Mouse (Mus musculus): ENCODE data around the gene Ankrd60. TPM values are rescaled to one million over a fixed set of nuclear protein-coding genes. Genes with fewer than 3 reads are reported as not detected.

The Ankrd60 gene
- polyA plus RNA-seq, 1 experiment from 2014 or later = not detected

DNA sequence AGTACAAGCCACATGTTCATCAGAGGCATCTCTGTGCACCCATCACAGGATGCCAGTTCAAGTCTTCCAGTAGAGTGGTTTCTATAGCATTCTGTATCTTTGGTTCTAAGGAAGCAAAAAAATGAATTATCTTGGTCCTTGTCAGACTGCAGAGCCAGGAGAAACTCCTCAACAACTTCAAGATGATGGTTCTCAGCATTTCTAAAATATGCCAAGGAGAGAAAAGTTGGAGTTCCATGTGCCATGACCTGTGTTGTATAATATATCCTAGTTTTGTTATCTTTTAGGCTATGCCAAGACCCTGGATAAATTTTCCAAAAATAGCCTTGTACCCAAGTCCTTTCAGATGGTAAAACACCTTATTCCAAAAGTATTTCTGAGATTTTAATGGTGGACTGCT, 2.9 kb upstream of the Ankrd60 start:
- H3K27ac ChIP-seq = no peak overlapping the region
- no peak overlapping the region for H3K9ac ChIP-seq
- ATAC-seq (ENCODE audit: low FRiP score) = no peak
- no peak overlapping the region for H3K4me2 ChIP-seq
- H3K27me3 ChIP-seq = peaks cover 53% of the 10 kb centered on the region
- peaks cover 16% of the 10 kb centered on the region for H3K4me1 ChIP-seq (replicated peaks)
- H3K4me3 ChIP-seq = no peak overlapping the region
- no peaks in the 10 kb centered on the region for H3K36me3 ChIP-seq
- H3K9me3 ChIP-seq = no peaks in the 10 kb centered on the region

GRCm38 (mm10) chr2:173578595-173578994, 430 bp upstream of the Ankrd60 start:
- ATAC-seq (ENCODE audit: low FRiP score) = peak; percentile 38
- 28% methylated on average over 8 of the region's 8 CpGs for WGBS
- Histone ChIP-seq H3K36me3 (no peaks in the 10 kb centered on the region), H3K27ac (no peak overlapping the region), H3K9me3 (no peaks in the 10 kb centered on the region), H3K27me3 (peaks cover 45% of the 10 kb centered on the region), H3K9ac (peak overlapping the region; percentile 72; the same call in 1 of the 2 replicates), H3K4me3 (peak overlapping the region; percentile 46), H3K4me1 (replicated peaks) (peaks cover 11% of the 10 kb centered on the region; the same call in 1 of the 2 replicates), H3K4me2 (peak overlapping the region; percentile 91)

DNA sequence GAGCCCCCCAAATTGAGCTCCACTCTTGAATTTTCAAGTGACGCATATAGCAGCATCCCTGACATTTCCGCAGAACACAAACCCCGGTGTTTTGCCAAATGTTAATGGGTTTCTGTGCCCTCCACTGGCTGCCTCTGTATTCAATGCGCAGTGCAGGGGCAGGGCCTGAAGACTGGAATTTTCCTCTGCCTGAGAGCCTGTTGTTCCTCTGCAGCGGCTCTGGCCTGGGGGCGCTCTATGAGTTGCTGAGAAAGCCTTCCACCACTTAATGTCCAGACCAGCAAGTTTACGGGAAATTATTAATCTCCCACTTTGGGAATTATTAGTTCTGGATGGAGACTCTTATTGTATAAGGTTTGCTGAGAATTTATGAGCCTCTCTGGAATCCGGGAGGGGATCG, 14.0 kb downstream of the Ankrd60 start:
- Histone ChIP-seq H3K4me3 (no peak overlapping the region), H3K27ac (no peak overlapping the region), H3K4me1 (replicated peaks) (peaks cover 4% of the 10 kb centered on the region), H3K27me3 (0 out of 2 replicates have a peak, but pooled peaks cover 8% of the 10 kb centered on the region), H3K9ac (no peak overlapping the region), H3K4me2 (no peak overlapping the region), H3K9me3 (no peaks in the 10 kb centered on the region), H3K36me3 (no peaks in the 10 kb centered on the region)
- WGBS = 61% methylated on average over 9 of the region's 9 CpGs
- no peak for ATAC-seq (ENCODE audit: low FRiP score)

DNA sequence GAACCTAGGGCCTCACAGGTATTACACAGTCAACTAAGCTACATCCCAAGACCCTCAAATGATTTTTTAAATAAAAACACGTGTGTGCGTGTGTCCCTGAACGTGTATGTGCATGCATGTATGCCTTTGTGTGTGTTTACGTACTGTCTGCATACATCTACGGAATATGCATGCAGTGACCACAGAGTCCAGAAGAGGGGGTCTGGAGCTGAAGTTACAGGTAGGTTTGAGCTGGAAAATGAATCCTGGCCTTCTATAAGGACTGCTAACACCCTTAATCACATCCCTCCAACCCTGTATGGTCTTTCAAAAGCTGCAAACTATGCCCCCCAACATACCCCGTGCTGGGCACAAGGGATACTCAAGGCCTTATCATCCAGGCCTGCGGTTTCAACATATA, 14.8 kb downstream of the Ankrd60 start:
- no peaks in the 10 kb centered on the region for H3K36me3 ChIP-seq
- no peak overlapping the region for H3K4me2 ChIP-seq
- H3K27ac ChIP-seq = no peak overlapping the region
- ATAC-seq (ENCODE audit: low FRiP score) = 0 out of 2 replicates have a peak, but pooled peaks have one; percentile 11
- H3K4me3 ChIP-seq = no peak overlapping the region
- 81% methylated on average over 7 of the region's 7 CpGs for WGBS
- 0 out of 2 replicates have a peak, but pooled peaks cover 8% of the 10 kb centered on the region for H3K27me3 ChIP-seq
- H3K9me3 ChIP-seq = no peaks in the 10 kb centered on the region
- H3K9ac ChIP-seq = no peak overlapping the region
- peaks cover 4% of the 10 kb centered on the region for H3K4me1 ChIP-seq (replicated peaks)

GRCm38 (mm10) chr2:173561851-173562442, 16.2 kb downstream of the Ankrd60 start:
- Histone ChIP-seq H3K9ac (no peak overlapping the region), H3K4me3 (no peak overlapping the region), H3K9me3 (no peaks in the 10 kb centered on the region), H3K4me1 (replicated peaks) (peaks cover 4% of the 10 kb centered on the region), H3K27ac (no peak overlapping the region), H3K4me2 (no peak overlapping the region), H3K27me3 (0 out of 2 replicates have a peak, but pooled peaks cover 8% of the 10 kb centered on the region), H3K36me3 (no peaks in the 10 kb centered on the region)
- ATAC-seq (ENCODE audit: low FRiP score) = peak; percentile 32; the same call in 1 of the 2 replicates
- WGBS = 44% methylated on average over 5 of the region's 5 CpGs

DNA sequence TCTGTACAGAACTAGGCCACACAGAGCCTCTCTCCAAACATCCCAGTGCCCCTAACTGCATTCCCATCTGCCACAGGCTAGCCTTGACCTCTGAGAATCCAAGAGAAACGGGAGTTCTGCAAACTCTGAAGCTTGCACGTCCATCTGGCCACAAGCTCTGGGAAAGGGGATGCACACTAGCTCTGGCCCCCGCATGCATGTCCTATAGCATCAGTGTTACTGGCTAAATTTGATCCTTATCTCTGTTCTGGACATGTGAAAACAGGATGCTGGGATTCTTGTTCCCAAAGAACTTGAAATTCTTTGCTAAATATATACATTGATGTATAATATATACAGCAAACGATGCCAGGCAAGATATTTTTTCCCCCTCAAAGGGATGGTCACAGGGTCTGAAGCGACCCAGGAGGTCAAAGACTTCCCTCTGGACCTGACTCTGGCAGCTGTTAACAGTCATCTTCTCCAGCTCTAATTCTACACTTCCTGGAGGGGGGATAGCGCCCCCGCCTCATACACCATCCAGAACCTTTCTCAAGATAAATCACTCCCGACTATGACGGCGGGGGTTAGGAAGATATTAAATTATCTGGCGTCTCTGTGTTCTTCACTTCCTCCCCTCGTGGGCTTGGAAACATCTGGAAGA, 19.3 kb downstream of the Ankrd60 start:
- H3K9ac ChIP-seq = no peak overlapping the region
- H3K4me2 ChIP-seq = no peak overlapping the region
- no peak overlapping the region for H3K4me3 ChIP-seq
- H3K36me3 ChIP-seq = no peaks in the 10 kb centered on the region
- H3K9me3 ChIP-seq = no peaks in the 10 kb centered on the region
- ATAC-seq (ENCODE audit: low FRiP score) = no peak
- H3K27ac ChIP-seq = no peak overlapping the region
- 82% methylated on average over 12 of the region's 12 CpGs for WGBS
- H3K4me1 ChIP-seq (replicated peaks) = no peaks in the 10 kb centered on the region
- peaks cover 25% of the 10 kb centered on the region; the same call in 1 of the 2 replicates for H3K27me3 ChIP-seq

DNA sequence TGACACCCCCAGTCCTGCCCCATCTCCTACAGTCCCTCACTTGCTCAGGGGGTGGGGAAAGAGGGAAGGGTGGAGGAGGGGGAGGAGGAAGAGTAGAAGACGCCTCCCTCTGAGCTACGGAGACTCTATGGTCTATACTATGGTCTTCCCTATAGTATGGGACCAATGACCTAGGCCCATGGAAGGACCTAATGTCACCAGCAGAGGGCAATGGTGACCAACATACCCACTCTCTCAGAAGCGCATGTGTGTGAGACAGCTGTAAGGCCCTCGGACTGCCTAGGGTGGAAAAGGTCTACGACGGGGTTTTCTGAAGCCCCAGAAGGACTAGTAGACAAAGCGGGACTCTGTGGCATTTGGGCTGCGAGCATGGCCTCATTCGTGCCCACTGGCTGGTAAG, 24.3 kb downstream of the Ankrd60 start:
- Histone ChIP-seq H3K4me1 (replicated peaks) (peaks cover 12% of the 10 kb centered on the region), H3K4me2 (no peak overlapping the region), H3K27me3 (peaks cover 23% of the 10 kb centered on the region; the same call in 1 of the 2 replicates), H3K9ac (no peak overlapping the region), H3K4me3 (no peak overlapping the region), H3K36me3 (no peaks in the 10 kb centered on the region), H3K9me3 (no peaks in the 10 kb centered on the region), H3K27ac (no peak overlapping the region)
- ATAC-seq (ENCODE audit: low FRiP score) = no peak
- WGBS = 46% methylated on average over 9 of the region's 9 CpGs

GRCm38 (mm10) chr2:173550681-173551080, 27.5 kb downstream of the Ankrd60 start:
- Histone ChIP-seq H3K4me3 (no peak overlapping the region), H3K27ac (no peak overlapping the region), H3K9me3 (no peaks in the 10 kb centered on the region), H3K36me3 (no peaks in the 10 kb centered on the region), H3K4me1 (replicated peaks) (peaks cover 13% of the 10 kb centered on the region), H3K27me3 (peaks cover 30% of the 10 kb centered on the region), H3K9ac (no peak overlapping the region), H3K4me2 (no peak overlapping the region)
- ATAC-seq (ENCODE audit: low FRiP score) = no peak
- WGBS = 82% methylated on average over 6 of the region's 6 CpGs

DNA sequence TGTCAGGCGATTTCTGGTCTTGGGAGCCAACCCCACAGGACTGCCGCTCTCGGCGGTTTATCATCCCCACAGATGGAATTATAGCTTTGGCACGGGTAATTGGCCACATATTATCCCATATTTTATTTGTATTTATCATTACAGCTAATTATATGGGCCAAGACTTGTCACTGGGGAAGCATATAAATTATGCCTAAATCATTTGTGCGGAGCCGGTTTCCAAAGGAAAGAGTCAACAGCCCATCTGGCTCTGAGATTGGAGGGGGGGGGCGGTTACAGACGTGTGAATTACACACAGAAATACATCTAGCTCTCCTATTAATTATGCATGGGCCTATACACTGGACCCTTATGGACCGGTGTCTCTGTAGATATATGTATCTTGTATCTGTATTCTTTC, 28.9 kb downstream of the Ankrd60 start:
- Histone ChIP-seq H3K4me3 (no peak overlapping the region), H3K4me2 (no peak overlapping the region), H3K4me1 (replicated peaks) (peaks cover 13% of the 10 kb centered on the region), H3K27me3 (peaks cover 19% of the 10 kb centered on the region), H3K27ac (peak overlapping the region; percentile 58), H3K36me3 (no peaks in the 10 kb centered on the region), H3K9me3 (no peaks in the 10 kb centered on the region), H3K9ac (no peak overlapping the region)
- no peak for ATAC-seq (ENCODE audit: low FRiP score)
- WGBS = 60% methylated on average over 10 of the region's 10 CpGs

- Histone ChIP-seq H3K4me1 (replicated peaks) (peaks cover 9% of the 10 kb centered on the region), H3K9me3 (no peaks in the 10 kb centered on the region), H3K4me2 (no peak overlapping the region), H3K4me3 (no peak overlapping the region), H3K27ac (no peak overlapping the region), H3K36me3 (no peaks in the 10 kb centered on the region), H3K27me3 (peaks cover 14% of the 10 kb centered on the region), H3K9ac (no peak overlapping the region)
- peak; percentile 60 for ATAC-seq (ENCODE audit: low FRiP score)
- 45% methylated on average over 15 of the region's 15 CpGs for WGBS
Measured at GRCm38 (mm10) chr2:173545992-173546703, 32.0 kb downstream of the Ankrd60 start.

- Histone ChIP-seq H3K9me3 (no peaks in the 10 kb centered on the region), H3K9ac (no peak overlapping the region), H3K4me2 (no peak overlapping the region), H3K36me3 (no peaks in the 10 kb centered on the region), H3K27me3 (peaks cover 9% of the 10 kb centered on the region), H3K4me1 (replicated peaks) (peaks cover 13% of the 10 kb centered on the region), H3K27ac (no peak overlapping the region), H3K4me3 (no peak overlapping the region)
- ATAC-seq (ENCODE audit: low FRiP score) = no peak
- 81% methylated on average over 4 of the region's 4 CpGs for WGBS
Measured at GRCm38 (mm10) chr2:173542716-173543115, 35.4 kb downstream of the Ankrd60 start.

GRCm38 (mm10) chr2:173541748-173542147, 36.4 kb downstream of the Ankrd60 start:
- WGBS = 71% methylated on average over 4 of the region's 4 CpGs
- no peak for ATAC-seq (ENCODE audit: low FRiP score)
- H3K36me3 ChIP-seq = no peaks in the 10 kb centered on the region
- no peaks in the 10 kb centered on the region for H3K9me3 ChIP-seq
- peaks cover 6% of the 10 kb centered on the region; the same call in 1 of the 2 replicates for H3K27me3 ChIP-seq
- no peak overlapping the region for H3K4me2 ChIP-seq
- H3K9ac ChIP-seq = no peak overlapping the region
- H3K27ac ChIP-seq = no peak overlapping the region
- no peak overlapping the region for H3K4me3 ChIP-seq
- H3K4me1 ChIP-seq (replicated peaks) = peaks cover 13% of the 10 kb centered on the region

Measured in hindbrain, embryonic 13.5 days (tissue).